Mouse (Mus musculus) testis, adult 2 months (tissue): Measurements from ENCODE around the gene Aipl1.

Experiments
- CTCF ChIP-seq: fragments of 200-500 bp; IDR thresholded peaks from 2 replicates; pipeline ENCODE4 v1.5.1; 2012; ENCODE audit warnings: low read depth, mild to moderate bottlenecking, inconsistent platforms, low read length, moderate library complexity; ENCODE audit not compliant: control insufficient read depth, insufficient read depth, insufficient replicate concordance
- POLR2A ChIP-seq: fragments of 200-500 bp; IDR thresholded peaks from 2 replicates; pipeline ENCODE4 v1.6.1; 2012; ENCODE audit warnings: low read depth, mild to moderate bottlenecking, inconsistent platforms, low read length, moderate library complexity; ENCODE audit not compliant: control insufficient read depth

- TF ChIP-seq CTCF = no peak
- no peak for TF ChIP-seq POLR2A
Observed at GRCm38 (mm10) chr11:72014674-72015073, 22.6 kb downstream of the Aipl1 start.
